Mouse (Mus musculus): ENCODE data around the gene Lrrtm4. TPM values are rescaled to one million over a fixed set of nuclear protein-coding genes. Genes with fewer than 3 reads are reported as not detected.

The Lrrtm4 gene
- polyA plus RNA-seq, 1 experiment from 2014 or later: 1.1 TPM

- WGBS: 38% methylated on average over 4 of the region's 4 CpGs
Observed at GRCm38 (mm10) chr6:80263972-80264371, 245.3 kb downstream of the Lrrtm4 start.

DNA sequence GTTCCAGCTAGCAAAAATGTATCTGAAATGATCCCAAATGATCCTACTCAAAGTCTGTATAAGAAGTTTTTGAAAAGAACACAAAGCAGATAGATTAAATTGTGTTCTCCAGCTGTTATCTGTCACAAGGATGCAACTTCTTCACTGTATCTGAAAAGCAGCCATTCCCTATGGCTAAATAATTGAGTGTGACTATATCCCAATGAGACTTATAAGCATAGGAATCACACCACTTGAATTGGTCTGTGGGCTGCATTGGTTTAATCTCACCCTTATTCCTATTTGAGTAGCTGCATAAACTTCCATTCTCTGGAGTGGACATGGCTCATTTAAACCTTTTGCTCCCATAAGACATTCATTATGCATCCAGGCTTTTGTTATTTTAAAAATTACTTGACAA lies 245.9 kb downstream of the Lrrtm4 start:
- no peak for ATAC-seq (ENCODE audit: insufficient read depth, low FRiP score)
- Histone ChIP-seq H3K4me3 (replicated peaks; ENCODE audit: low read length) (no peak overlapping the region), H3K4me2 (ENCODE audit: low read depth, low read length) (no peak overlapping the region), H3K36me3 (ENCODE audit: control insufficient read depth, insufficient read depth, low read length) (no peaks in the 10 kb centered on the region), H3K27ac (ENCODE audit: low read length) (no peak overlapping the region), H3K27me3 (ENCODE audit: control insufficient read depth, insufficient read depth, low read length) (no peaks in the 10 kb centered on the region), H3K9ac (ENCODE audit: low read length) (no peak overlapping the region), H3K4me1 (ENCODE audit: control insufficient read depth, insufficient read depth, low read length) (no peaks in the 10 kb centered on the region), H3K9me3 (replicated peaks; ENCODE audit: control insufficient read depth, low read length) (no peaks in the 10 kb centered on the region)

More at GRCm38 (mm10) chr6:80263972-80264371, 245.3 kb downstream of the Lrrtm4 start:
- H3K4me3 ChIP-seq (replicated peaks; ENCODE audit: low read length): no peak overlapping the region
- H3K4me2 ChIP-seq (ENCODE audit: low read depth, low read length): no peak overlapping the region
- no peaks in the 10 kb centered on the region for H3K27me3 ChIP-seq (ENCODE audit: control insufficient read depth, insufficient read depth, low read length)
- H3K4me1 ChIP-seq (ENCODE audit: control insufficient read depth, insufficient read depth, low read length): no peaks in the 10 kb centered on the region
- no peak overlapping the region for H3K9ac ChIP-seq (ENCODE audit: low read length)
- H3K9me3 ChIP-seq (replicated peaks; ENCODE audit: control insufficient read depth, low read length): no peaks in the 10 kb centered on the region
- ATAC-seq (ENCODE audit: insufficient read depth, low FRiP score): no peak
- H3K27ac ChIP-seq (ENCODE audit: low read length): no peak overlapping the region
- no peaks in the 10 kb centered on the region for H3K36me3 ChIP-seq (ENCODE audit: control insufficient read depth, insufficient read depth, low read length)

GRCm38 (mm10) chr6:80265746-80266145 lies 247.1 kb downstream of the Lrrtm4 start:
- Histone ChIP-seq H3K36me3 (ENCODE audit: control insufficient read depth, insufficient read depth, low read length) (no peaks in the 10 kb centered on the region), H3K9me3 (replicated peaks; ENCODE audit: control insufficient read depth, low read length) (no peaks in the 10 kb centered on the region), H3K9ac (ENCODE audit: low read length) (no peak overlapping the region), H3K4me2 (ENCODE audit: low read depth, low read length) (no peak overlapping the region), H3K27ac (ENCODE audit: low read length) (no peak overlapping the region), H3K4me3 (replicated peaks; ENCODE audit: low read length) (no peak overlapping the region), H3K4me1 (ENCODE audit: control insufficient read depth, insufficient read depth, low read length) (no peaks in the 10 kb centered on the region), H3K27me3 (ENCODE audit: control insufficient read depth, insufficient read depth, low read length) (no peaks in the 10 kb centered on the region)
- 33% methylated on average over 3 of the region's 3 CpGs for WGBS
- ATAC-seq (ENCODE audit: insufficient read depth, low FRiP score): no peak

DNA sequence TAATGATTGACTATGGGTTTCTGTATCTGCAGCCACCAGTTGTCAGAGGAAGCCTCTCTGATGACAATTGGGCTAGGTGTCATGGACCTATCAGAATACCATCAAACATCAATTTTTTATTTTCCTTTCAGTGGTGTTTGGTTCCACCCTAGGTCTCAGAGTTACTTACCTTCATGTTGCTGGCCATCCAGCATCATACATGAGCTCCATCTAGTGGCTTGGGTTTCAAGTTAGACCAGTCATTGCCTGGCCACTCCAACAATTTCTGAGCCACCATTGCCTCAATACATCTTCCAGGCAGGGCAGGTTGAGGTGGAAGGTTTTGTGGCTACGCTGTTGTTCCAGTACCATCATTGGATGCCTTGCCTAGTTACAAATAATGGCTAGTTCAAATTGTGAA lies 268.3 kb downstream of the Lrrtm4 start:
- H3K27me3 ChIP-seq (ENCODE audit: control insufficient read depth, insufficient read depth, low read length): no peaks in the 10 kb centered on the region

GRCm38 (mm10) chr6:80301871-80302270 lies 283.2 kb downstream of the Lrrtm4 start:
- no peak for ATAC-seq (ENCODE audit: insufficient read depth, low FRiP score)
- H3K9me3 ChIP-seq (replicated peaks; ENCODE audit: control insufficient read depth, low read length): no peaks in the 10 kb centered on the region
- H3K27me3 ChIP-seq (ENCODE audit: control insufficient read depth, insufficient read depth, low read length): no peaks in the 10 kb centered on the region
- H3K4me2 ChIP-seq (ENCODE audit: low read depth, low read length): no peak overlapping the region
- no peak overlapping the region for H3K4me3 ChIP-seq (replicated peaks; ENCODE audit: low read length)
- H3K4me1 ChIP-seq (ENCODE audit: control insufficient read depth, insufficient read depth, low read length): no peaks in the 10 kb centered on the region
- no peak overlapping the region for H3K27ac ChIP-seq (ENCODE audit: low read length)
- H3K36me3 ChIP-seq (ENCODE audit: control insufficient read depth, insufficient read depth, low read length): no peaks in the 10 kb centered on the region
- H3K9ac ChIP-seq (ENCODE audit: low read length): no peak overlapping the region

More for the DNA sequence above, 268.3 kb downstream of the Lrrtm4 start:
- Histone ChIP-seq H3K27ac (ENCODE audit: low read length) (no peak overlapping the region), H3K4me2 (ENCODE audit: low read depth, low read length) (no peak overlapping the region), H3K9ac (ENCODE audit: low read length) (no peak overlapping the region), H3K4me3 (replicated peaks; ENCODE audit: low read length) (no peak overlapping the region), H3K9me3 (replicated peaks; ENCODE audit: control insufficient read depth, low read length) (no peaks in the 10 kb centered on the region), H3K36me3 (ENCODE audit: control insufficient read depth, insufficient read depth, low read length) (no peaks in the 10 kb centered on the region), H3K4me1 (ENCODE audit: control insufficient read depth, insufficient read depth, low read length) (no peaks in the 10 kb centered on the region)
- ATAC-seq (ENCODE audit: insufficient read depth, low FRiP score): no peak
- 93% methylated on average over 1 of the region's 1 CpGs for WGBS

- Histone ChIP-seq H3K36me3 (ENCODE audit: control insufficient read depth, insufficient read depth, low read length) (no peaks in the 10 kb centered on the region), H3K27me3 (ENCODE audit: control insufficient read depth, insufficient read depth, low read length) (no peaks in the 10 kb centered on the region), H3K4me3 (replicated peaks; ENCODE audit: low read length) (no peak overlapping the region), H3K4me2 (ENCODE audit: low read depth, low read length) (no peak overlapping the region), H3K9ac (ENCODE audit: low read length) (no peak overlapping the region), H3K9me3 (replicated peaks; ENCODE audit: control insufficient read depth, low read length) (no peaks in the 10 kb centered on the region), H3K27ac (ENCODE audit: low read length) (no peak overlapping the region), H3K4me1 (ENCODE audit: control insufficient read depth, insufficient read depth, low read length) (no peaks in the 10 kb centered on the region)
- 92% methylated on average over 1 of the region's 1 CpGs for WGBS
- ATAC-seq (ENCODE audit: insufficient read depth, low FRiP score): no peak
Observed at GRCm38 (mm10) chr6:80303568-80303967, 284.9 kb downstream of the Lrrtm4 start.

GRCm38 (mm10) chr6:80328391-80328790 lies 309.7 kb downstream of the Lrrtm4 start:
- H3K36me3 ChIP-seq (ENCODE audit: control insufficient read depth, insufficient read depth, low read length): no peaks in the 10 kb centered on the region
- no peaks in the 10 kb centered on the region for H3K4me1 ChIP-seq (ENCODE audit: control insufficient read depth, insufficient read depth, low read length)
- no peaks in the 10 kb centered on the region for H3K9me3 ChIP-seq (replicated peaks; ENCODE audit: control insufficient read depth, low read length)
- H3K4me3 ChIP-seq (replicated peaks; ENCODE audit: low read length): no peak overlapping the region
- no peak overlapping the region for H3K27ac ChIP-seq (ENCODE audit: low read length)
- WGBS: 73% methylated on average over 3 of the region's 3 CpGs
- H3K9ac ChIP-seq (ENCODE audit: low read length): no peak overlapping the region
- H3K4me2 ChIP-seq (ENCODE audit: low read depth, low read length): no peak overlapping the region
- no peaks in the 10 kb centered on the region for H3K27me3 ChIP-seq (ENCODE audit: control insufficient read depth, insufficient read depth, low read length)
- no peak for ATAC-seq (ENCODE audit: insufficient read depth, low FRiP score)

DNA sequence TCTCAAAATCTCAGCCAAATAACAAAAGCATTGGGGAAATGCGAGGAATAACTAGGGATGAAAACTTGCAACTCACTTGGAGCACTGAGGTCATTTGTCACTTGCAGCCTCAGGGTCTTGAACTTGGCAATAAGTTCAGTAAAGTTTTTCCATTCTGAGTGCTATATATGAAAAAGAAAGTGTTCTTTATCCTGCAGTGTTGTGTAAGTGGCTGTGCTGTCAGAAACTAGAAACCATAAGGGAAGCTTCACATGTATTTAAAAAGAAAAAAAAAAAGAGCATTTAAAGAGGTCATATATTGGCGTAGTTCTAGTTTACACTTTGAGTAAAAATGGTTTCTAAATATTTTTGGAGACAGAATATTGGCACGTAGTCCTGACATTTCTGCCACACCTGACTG lies 313.1 kb downstream of the Lrrtm4 start:
- no peak overlapping the region for H3K27ac ChIP-seq (ENCODE audit: low read length)
- ATAC-seq (ENCODE audit: insufficient read depth, low FRiP score): no peak
- H3K27me3 ChIP-seq (ENCODE audit: control insufficient read depth, insufficient read depth, low read length): no peaks in the 10 kb centered on the region
- no peak overlapping the region for H3K9ac ChIP-seq (ENCODE audit: low read length)
- WGBS: 51% methylated on average over 3 of the region's 3 CpGs
- no peaks in the 10 kb centered on the region for H3K36me3 ChIP-seq (ENCODE audit: control insufficient read depth, insufficient read depth, low read length)
- no peaks in the 10 kb centered on the region for H3K4me1 ChIP-seq (ENCODE audit: control insufficient read depth, insufficient read depth, low read length)
- no peak overlapping the region for H3K4me3 ChIP-seq (replicated peaks; ENCODE audit: low read length)
- no peak overlapping the region for H3K4me2 ChIP-seq (ENCODE audit: low read depth, low read length)
- no peaks in the 10 kb centered on the region for H3K9me3 ChIP-seq (replicated peaks; ENCODE audit: control insufficient read depth, low read length)

DNA sequence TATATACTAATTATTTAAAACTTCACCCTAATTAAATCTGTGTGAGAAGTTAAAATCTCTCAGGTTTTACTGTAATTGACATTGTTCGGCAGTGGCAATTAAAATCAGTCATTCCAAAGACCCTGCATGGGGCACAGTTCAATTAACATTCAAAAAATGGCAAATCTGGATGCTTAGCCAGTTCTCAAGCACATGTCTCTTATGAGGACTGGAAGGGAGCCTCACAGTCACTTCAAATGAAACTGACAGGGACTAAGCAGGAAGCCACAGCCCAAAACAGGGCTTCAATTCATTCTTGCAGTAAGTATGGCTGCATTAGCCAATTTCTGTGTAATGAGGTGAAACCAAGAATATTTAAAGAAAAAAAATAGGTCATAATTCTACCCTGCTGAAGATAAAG lies 333.6 kb downstream of the Lrrtm4 start:
- Histone ChIP-seq H3K9me3 (replicated peaks; ENCODE audit: control insufficient read depth, low read length) (no peaks in the 10 kb centered on the region), H3K4me1 (ENCODE audit: control insufficient read depth, insufficient read depth, low read length) (no peaks in the 10 kb centered on the region), H3K9ac (ENCODE audit: low read length) (no peak overlapping the region), H3K4me3 (replicated peaks; ENCODE audit: low read length) (no peak overlapping the region), H3K27me3 (ENCODE audit: control insufficient read depth, insufficient read depth, low read length) (no peaks in the 10 kb centered on the region), H3K36me3 (ENCODE audit: control insufficient read depth, insufficient read depth, low read length) (no peaks in the 10 kb centered on the region), H3K4me2 (ENCODE audit: low read depth, low read length) (no peak overlapping the region), H3K27ac (ENCODE audit: low read length) (no peak overlapping the region)
- no peak for ATAC-seq (ENCODE audit: insufficient read depth, low FRiP score)
- 82% methylated on average over 1 of the region's 1 CpGs for WGBS

GRCm38 (mm10) chr6:80357092-80357491 lies 338.4 kb downstream of the Lrrtm4 start:
- no peaks in the 10 kb centered on the region for H3K27me3 ChIP-seq (ENCODE audit: control insufficient read depth, insufficient read depth, low read length)
- H3K9ac ChIP-seq (ENCODE audit: low read length): no peak overlapping the region
- 66% methylated on average over 1 of the region's 1 CpGs for WGBS
- H3K9me3 ChIP-seq (replicated peaks; ENCODE audit: control insufficient read depth, low read length): no peaks in the 10 kb centered on the region
- H3K4me1 ChIP-seq (ENCODE audit: control insufficient read depth, insufficient read depth, low read length): no peaks in the 10 kb centered on the region
- ATAC-seq (ENCODE audit: insufficient read depth, low FRiP score): no peak
- no peak overlapping the region for H3K27ac ChIP-seq (ENCODE audit: low read length)
- H3K4me2 ChIP-seq (ENCODE audit: low read depth, low read length): no peak overlapping the region
- H3K4me3 ChIP-seq (replicated peaks; ENCODE audit: low read length): no peak overlapping the region
- no peaks in the 10 kb centered on the region for H3K36me3 ChIP-seq (ENCODE audit: control insufficient read depth, insufficient read depth, low read length)

Measured in stomach, embryonic 16.5 days (tissue).